Mouse (Mus musculus) lung, embryonic 15.5 days (tissue): Measurements from ENCODE around the gene Tex13c1. TPM values are rescaled to one million over a fixed set of nuclear protein-coding genes. Genes with fewer than 3 reads are reported as not detected.

Source experiments
- ATAC-seq: fragments of 200-750 bp; cut with Nextera tagmentation; 2 replicates; pipeline ENCODE4 v1.8.0; 2017; ENCODE audit warnings: moderate number of reproducible peaks, borderline replicate concordance; ENCODE audit not compliant: low FRiP score, low TSS enrichment; ENCODE audit errors: extremely low read depth
- H3K27ac ChIP-seq: fragments of 300-500 bp; sonication (generic); 2 replicates; pipeline ENCODE4 v1.5.1; 2015; ENCODE audit warnings: moderate library complexity, mild to moderate bottlenecking, inconsistent platforms
- H3K27me3 ChIP-seq: fragments of 300-500 bp; sonication (generic); 2 replicates; pipeline ENCODE4 v1.6.1; 2015; ENCODE audit warnings: inconsistent platforms
- H3K36me3 ChIP-seq: fragments of 300-500 bp; sonication (generic); 2 replicates; pipeline ENCODE4 v1.6.1; 2015; ENCODE audit warnings: inconsistent platforms
- H3K4me1 ChIP-seq: fragments of 300-500 bp; sonication (generic); 2 replicates; pipeline ENCODE4 v1.6.1; 2015; ENCODE audit warnings: inconsistent platforms
- H3K4me2 ChIP-seq: fragments of 300-500 bp; sonication (generic); 2 replicates; pipeline ENCODE4 v1.6.1; 2015; ENCODE audit warnings: inconsistent platforms, mild to moderate bottlenecking, moderate library complexity
- H3K4me3 ChIP-seq: fragments of 300-500 bp; sonication (generic); 2 replicates; pipeline ENCODE4 v1.5.1; 2015; ENCODE audit warnings: mild to moderate bottlenecking, inconsistent platforms
- H3K9ac ChIP-seq: fragments of 300-500 bp; sonication (generic); 2 replicates; pipeline ENCODE4 v1.6.1; 2015; ENCODE audit warnings: inconsistent platforms
- H3K9me3 ChIP-seq: fragments of 300-500 bp; sonication (generic); 2 replicates; pipeline ENCODE4 v1.6.1; 2016; ENCODE audit warnings: inconsistent platforms
- WGBS: fragments of 180-500 bp; shearing (Covaris S2); methylation state at CpG from one replicate; pipeline ENCODE4 v1.1.7; 2015; 5-methylcytosine and 5-hydroxymethylcytosine counted together
- polyA plus RNA-seq: library from polyadenylated mRNA; unstranded; fragments of >200 nt; fragmentation: Nextera tagmentation; extraction: Ambion mirVana; gene quantifications from 2 replicates; pipeline ENCODE4 v1.2.1, GENCODE M21; 2015

Tex13c1 gene
- polyA plus RNA-seq: not detected in 2 replicates

DNA sequence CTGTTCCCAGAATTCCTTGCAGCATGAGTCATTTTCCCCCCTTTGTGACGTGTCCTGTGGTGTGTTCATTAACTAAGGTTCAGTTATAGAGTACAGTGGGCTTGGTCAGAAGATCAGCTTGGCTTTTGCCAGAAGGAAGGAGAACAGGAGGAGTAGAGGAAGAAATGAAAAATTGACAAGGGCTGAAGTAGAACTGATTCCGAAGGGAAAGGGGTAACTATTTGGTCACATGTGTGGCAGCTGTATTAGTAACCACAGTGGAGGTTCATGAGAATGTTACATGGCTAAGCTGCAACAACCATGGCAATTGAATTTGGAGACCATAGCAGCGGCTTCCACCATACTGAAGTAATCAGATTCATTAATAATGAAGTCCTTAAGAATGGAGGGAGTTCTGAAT lies at the start of gene Tex13c1:
Gene Tex13c1, plus strand, starts transcription at position 301 of the 400 bp plus-strand sequence.
- Histone ChIP-seq H3K27me3 (no peaks in the 10 kb centered on the region), H3K4me3 (no peak within 1 kb of the TSS), H3K27ac (no peak within 1 kb of the TSS), H3K4me1 (no peaks in the 10 kb centered on the region), H3K4me2 (no peak within 1 kb of the TSS), H3K9me3 (no peaks in the 10 kb centered on the region), H3K36me3 (no peaks in the 10 kb centered on the region), H3K9ac (no peak within 1 kb of the TSS)
- no peak for ATAC-seq
- WGBS: 69% methylated on average over 3 of the region's 3 CpGs

Other genes starting within 250 kb of the Tex13c1 start
- 0.06 TPM in 1 of 2 replicates, not detected in the other for gene Tenm1, start 162.0 kb upstream of the Tex13c1 start, polyA plus RNA-seq